Mouse (Mus musculus): ENCODE data around the gene Sycn. TPM values are rescaled to one million over a fixed set of nuclear protein-coding genes. Genes with fewer than 3 reads are reported as not detected.
"Not testable (repeated sequence)": the region's sequence is repeated elsewhere in the genome, so short reads cannot be mapped to it uniquely, and the experiment has no call there.

Gene Sycn
- polyA plus RNA-seq, 1 experiment from 2014 or later = not detected

- no peak overlapping the region for H3K27ac ChIP-seq (ENCODE audit: low read depth, low read length)
- H3K4me2 ChIP-seq (ENCODE audit: low read length) = no peak overlapping the region
- H3K4me1 ChIP-seq (ENCODE audit: control insufficient read depth, insufficient read depth, low read depth, low read length) = no peaks in the 10 kb centered on the region
- no peaks in the 10 kb centered on the region for H3K9me3 ChIP-seq (ENCODE audit: control insufficient read depth, low read length)
- ATAC-seq = no peak
- no peak overlapping the region for H3K4me3 ChIP-seq (ENCODE audit: low read length)
- H3K36me3 ChIP-seq (ENCODE audit: control insufficient read depth, insufficient read depth, low read length) = no peaks in the 10 kb centered on the region
- no peaks in the 10 kb centered on the region for H3K27me3 ChIP-seq (replicated peaks; ENCODE audit: control insufficient read depth, insufficient read depth, low read length)
- 8% methylated on average over 19 of the region's 19 CpGs for WGBS
- no peak overlapping the region for H3K9ac ChIP-seq (ENCODE audit: low read depth, low read length)
These were observed 12.6 kb upstream of the Sycn start for GRCm38 (mm10) chr7:28527922-28528719.

GRCm38 (mm10) chr7:28532005-28532404 lies 8.7 kb upstream of the Sycn start:
- WGBS = 83% methylated on average over 8 of the region's 8 CpGs
- no peak for ATAC-seq
- Histone ChIP-seq H3K4me1 (ENCODE audit: control insufficient read depth, insufficient read depth, low read depth, low read length) (no peaks in the 10 kb centered on the region), H3K36me3 (ENCODE audit: control insufficient read depth, insufficient read depth, low read length) (no peaks in the 10 kb centered on the region), H3K9ac (ENCODE audit: low read depth, low read length) (no peak overlapping the region), H3K4me2 (ENCODE audit: low read length) (no peak overlapping the region), H3K27ac (ENCODE audit: low read depth, low read length) (no peak overlapping the region), H3K27me3 (replicated peaks; ENCODE audit: control insufficient read depth, insufficient read depth, low read length) (no peaks in the 10 kb centered on the region), H3K9me3 (ENCODE audit: control insufficient read depth, low read length) (no peaks in the 10 kb centered on the region), H3K4me3 (ENCODE audit: low read length) (no peak overlapping the region)

- not testable (repeated sequence) for H3K36me3 ChIP-seq (ENCODE audit: control insufficient read depth, insufficient read depth, low read length); H3K9me3 ChIP-seq (ENCODE audit: control insufficient read depth, low read length); H3K4me2 ChIP-seq (ENCODE audit: low read length); ATAC-seq; H3K4me3 ChIP-seq (ENCODE audit: low read length); H3K27ac ChIP-seq (ENCODE audit: low read depth, low read length); H3K9ac ChIP-seq (ENCODE audit: low read depth, low read length); H3K4me1 ChIP-seq (ENCODE audit: control insufficient read depth, insufficient read depth, low read depth, low read length); H3K27me3 ChIP-seq (replicated peaks; ENCODE audit: control insufficient read depth, insufficient read depth, low read length)
- WGBS = 90% methylated on average over 6 of the region's 6 CpGs
These were observed 1.8 kb upstream of the Sycn start for GRCm38 (mm10) chr7:28538886-28539285.

- WGBS = 4% methylated on average over 22 of the region's 27 CpGs
- ATAC-seq = no peak
- no peaks in the 10 kb centered on the region for H3K36me3 ChIP-seq (ENCODE audit: control insufficient read depth, insufficient read depth, low read length)
- H3K27me3 ChIP-seq (replicated peaks; ENCODE audit: control insufficient read depth, insufficient read depth, low read length) = peaks cover 20% of the 10 kb centered on the region
- peak overlapping the region; percentile 29 for H3K4me3 ChIP-seq (ENCODE audit: low read length)
- peaks cover 15% of the 10 kb centered on the region for H3K4me1 ChIP-seq (ENCODE audit: control insufficient read depth, insufficient read depth, low read depth, low read length)
- peak overlapping the region; percentile 62 for H3K4me2 ChIP-seq (ENCODE audit: low read length)
- no peak overlapping the region for H3K27ac ChIP-seq (ENCODE audit: low read depth, low read length)
- no peak overlapping the region; the same call in 1 of the 2 replicates for H3K9ac ChIP-seq (ENCODE audit: low read depth, low read length)
- no peaks in the 10 kb centered on the region for H3K9me3 ChIP-seq (ENCODE audit: control insufficient read depth, low read length)
These were observed 3.4 kb downstream of the Sycn start for GRCm38 (mm10) chr7:28544051-28544601.

GRCm38 (mm10) chr7:28545048-28545890 lies 4.6 kb downstream of the Sycn start:
- Histone ChIP-seq H3K9ac (ENCODE audit: low read depth, low read length) (no peak overlapping the region), H3K27ac (ENCODE audit: low read depth, low read length) (no peak overlapping the region), H3K36me3 (ENCODE audit: control insufficient read depth, insufficient read depth, low read length) (no peaks in the 10 kb centered on the region), H3K27me3 (replicated peaks; ENCODE audit: control insufficient read depth, insufficient read depth, low read length) (peaks cover 20% of the 10 kb centered on the region), H3K4me2 (ENCODE audit: low read length) (no peak overlapping the region), H3K4me1 (ENCODE audit: control insufficient read depth, insufficient read depth, low read depth, low read length) (peaks cover 15% of the 10 kb centered on the region), H3K4me3 (ENCODE audit: low read length) (no peak overlapping the region), H3K9me3 (ENCODE audit: control insufficient read depth, low read length) (no peaks in the 10 kb centered on the region)
- 27% methylated on average over 14 of the region's 14 CpGs for WGBS
- ATAC-seq = no peak

GRCm38 (mm10) chr7:28545891-28546210 lies 5.2 kb downstream of the Sycn start:
- no peak overlapping the region for H3K9ac ChIP-seq (ENCODE audit: low read depth, low read length)
- no peaks in the 10 kb centered on the region for H3K36me3 ChIP-seq (ENCODE audit: control insufficient read depth, insufficient read depth, low read length)
- H3K27ac ChIP-seq (ENCODE audit: low read depth, low read length) = no peak overlapping the region
- peaks cover 20% of the 10 kb centered on the region for H3K27me3 ChIP-seq (replicated peaks; ENCODE audit: control insufficient read depth, insufficient read depth, low read length)
- ATAC-seq = no peak
- H3K4me3 ChIP-seq (ENCODE audit: low read length) = no peak overlapping the region
- H3K4me2 ChIP-seq (ENCODE audit: low read length) = no peak overlapping the region
- no peaks in the 10 kb centered on the region for H3K9me3 ChIP-seq (ENCODE audit: control insufficient read depth, low read length)
- 45% methylated on average over 7 of the region's 7 CpGs for WGBS
- H3K4me1 ChIP-seq (ENCODE audit: control insufficient read depth, insufficient read depth, low read depth, low read length) = peaks cover 15% of the 10 kb centered on the region

GRCm38 (mm10) chr7:28546649-28547048 lies 6.0 kb downstream of the Sycn start:
- Histone ChIP-seq H3K36me3 (ENCODE audit: control insufficient read depth, insufficient read depth, low read length) (no peaks in the 10 kb centered on the region), H3K27me3 (replicated peaks; ENCODE audit: control insufficient read depth, insufficient read depth, low read length) (peaks cover 20% of the 10 kb centered on the region), H3K4me1 (ENCODE audit: control insufficient read depth, insufficient read depth, low read depth, low read length) (peaks cover 15% of the 10 kb centered on the region), H3K9ac (ENCODE audit: low read depth, low read length) (peak overlapping the region; percentile 52), H3K4me2 (ENCODE audit: low read length) (peak overlapping the region; percentile 56), H3K4me3 (ENCODE audit: low read length) (peak overlapping the region; percentile 32), H3K9me3 (ENCODE audit: control insufficient read depth, low read length) (no peaks in the 10 kb centered on the region), H3K27ac (ENCODE audit: low read depth, low read length) (no peak overlapping the region)
- ATAC-seq = 0 out of 2 replicates have a peak, but pooled peaks have one; percentile 25
- WGBS = under 1% methylated on average over 21 of the region's 22 CpGs

GRCm38 (mm10) chr7:28547154-28547553 lies 6.5 kb downstream of the Sycn start, which contains the start of gene Nccrp1:
Nccrp1 (minus strand) TSS chr7:28547254.
- Histone ChIP-seq H3K27me3 (replicated peaks; ENCODE audit: control insufficient read depth, insufficient read depth, low read length) (peaks cover 20% of the 10 kb centered on the region), H3K4me3 (ENCODE audit: low read length) (peak within 1 kb of the TSS; percentile 32), H3K4me1 (ENCODE audit: control insufficient read depth, insufficient read depth, low read depth, low read length) (peaks cover 15% of the 10 kb centered on the region), H3K27ac (ENCODE audit: low read depth, low read length) (no peak within 1 kb of the TSS), H3K9me3 (ENCODE audit: control insufficient read depth, low read length) (no peaks in the 10 kb centered on the region), H3K4me2 (ENCODE audit: low read length) (peak within 1 kb of the TSS; percentile 56), H3K9ac (ENCODE audit: low read depth, low read length) (peak within 1 kb of the TSS; percentile 52), H3K36me3 (ENCODE audit: control insufficient read depth, insufficient read depth, low read length) (no peaks in the 10 kb centered on the region)
- 3% methylated on average over 5 of the region's 5 CpGs for WGBS
- no peak for ATAC-seq

- Histone ChIP-seq H3K27ac (ENCODE audit: low read depth, low read length) (no peak overlapping the region), H3K4me3 (ENCODE audit: low read length) (no peak overlapping the region), H3K9ac (ENCODE audit: low read depth, low read length) (no peak overlapping the region), H3K36me3 (ENCODE audit: control insufficient read depth, insufficient read depth, low read length) (no peaks in the 10 kb centered on the region), H3K9me3 (ENCODE audit: control insufficient read depth, low read length) (no peaks in the 10 kb centered on the region), H3K27me3 (replicated peaks; ENCODE audit: control insufficient read depth, insufficient read depth, low read length) (peaks cover 20% of the 10 kb centered on the region), H3K4me2 (ENCODE audit: low read length) (no peak overlapping the region), H3K4me1 (ENCODE audit: control insufficient read depth, insufficient read depth, low read depth, low read length) (peaks cover 15% of the 10 kb centered on the region)
- WGBS = 71% methylated on average over 7 of the region's 7 CpGs
- ATAC-seq = no peak
These were observed 6.9 kb downstream of the Sycn start for GRCm38 (mm10) chr7:28547628-28548027.

Data from hindbrain, embryonic 16.5 days (tissue).